Mouse (Mus musculus) bone marrow macrophage, adult 2 months (primary cell): ENCODE results near the gene Map3k5.

Source experiments
- CTCF ChIP-seq: IDR thresholded peaks from 2 replicates; pipeline ENCODE4 v1.5.1; 2012; ENCODE audit warnings: low read depth, mild to moderate bottlenecking, low read length, moderate library complexity
- POLR2A ChIP-seq: IDR thresholded peaks from 2 replicates; pipeline ENCODE4 v1.6.1; 2012; ENCODE audit warnings: mild to moderate bottlenecking, low read depth, low read length, borderline replicate concordance

DNA sequence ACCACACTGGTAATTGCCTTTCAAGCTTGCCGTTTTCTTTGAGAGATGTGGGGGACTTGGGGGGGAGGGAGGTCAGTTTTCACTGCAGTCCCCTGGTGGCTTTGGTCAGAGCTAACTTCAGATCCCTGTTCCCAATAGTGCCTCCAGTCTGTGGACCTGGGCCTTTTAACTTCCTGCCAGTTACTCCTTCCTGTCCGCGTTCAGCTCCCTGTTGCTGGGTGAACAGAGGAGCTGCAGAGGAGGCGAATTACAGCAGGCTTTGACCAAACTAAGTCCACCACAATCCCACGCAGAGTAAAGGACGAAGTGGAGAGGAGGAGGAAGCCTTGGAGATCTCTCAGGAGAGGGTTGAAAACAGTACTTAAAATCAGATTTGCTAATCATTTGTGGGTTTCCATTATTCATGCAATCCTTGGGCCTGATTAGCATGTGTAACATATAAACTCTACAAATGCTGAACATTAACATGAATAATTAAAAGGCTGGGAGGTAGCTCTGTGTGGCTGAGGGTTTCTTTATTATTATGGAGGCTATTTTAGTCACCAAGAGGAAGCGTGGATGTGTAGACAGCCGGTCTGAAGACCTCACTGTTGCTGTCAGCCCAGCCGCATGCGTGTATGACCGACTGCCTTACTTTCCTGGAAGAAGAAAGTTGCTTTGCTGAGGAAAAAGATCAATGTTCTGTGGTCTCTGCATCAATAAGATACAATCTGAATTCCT, 247.6 kb downstream of the Map3k5 start:
- TF ChIP-seq POLR2A (no peak), CTCF (no peak)
